Mouse (Mus musculus): ENCODE data around the gene Sptbn1.

Gene Sptbn1

GRCm38 (mm10) chr11:30182716-30183411 is 85.1 kb downstream of the Sptbn1 start:
- in situ Hi-C loops (cut with MboI; ENCODE audit: unreplicated experiment in 2 of 2): no loop called here

GRCm38 (mm10) chr11:30178193-30178592 is 89.8 kb downstream of the Sptbn1 start:
- in situ Hi-C loops (cut with MboI; ENCODE audit: unreplicated experiment in 2 of 2): no loop called here

- in situ Hi-C loops (cut with MboI; ENCODE audit: unreplicated experiment in 2 of 2): no loop called here
Measured at GRCm38 (mm10) chr11:30177145-30177840, 90.7 kb downstream of the Sptbn1 start.

- in situ Hi-C loops (cut with MboI; ENCODE audit: unreplicated experiment in 2 of 2): no loop called here
Measured at GRCm38 (mm10) chr11:30176111-30176510, 91.9 kb downstream of the Sptbn1 start.

GRCm38 (mm10) chr11:30175623-30176022 is 92.4 kb downstream of the Sptbn1 start:
- in situ Hi-C loops (cut with MboI; ENCODE audit: unreplicated experiment in 2 of 2): no loop called here

- in situ Hi-C loops (cut with MboI; ENCODE audit: unreplicated experiment in 2 of 2): no loop called here
Measured at GRCm38 (mm10) chr11:30171586-30172178, 96.3 kb downstream of the Sptbn1 start.

- in situ Hi-C loops (cut with MboI; ENCODE audit: unreplicated experiment in 2 of 2): no loop called here
Measured at GRCm38 (mm10) chr11:30171184-30171583, 96.8 kb downstream of the Sptbn1 start.

GRCm38 (mm10) chr11:30166551-30166922 is 101.4 kb downstream of the Sptbn1 start:
- in situ Hi-C loops (cut with MboI; ENCODE audit: unreplicated experiment in 2 of 2): no loop called here

- in situ Hi-C loops (cut with MboI; ENCODE audit: unreplicated experiment in 2 of 2): no loop called here
Measured at GRCm38 (mm10) chr11:30165861-30166550, 102.0 kb downstream of the Sptbn1 start.

GRCm38 (mm10) chr11:30164515-30165214 is 103.3 kb downstream of the Sptbn1 start:
- in situ Hi-C loops (cut with MboI; ENCODE audit: unreplicated experiment in 2 of 2): no loop called here

- in situ Hi-C loops (cut with MboI; ENCODE audit: unreplicated experiment in 2 of 2): no loop called here
Measured at GRCm38 (mm10) chr11:30163870-30164269, 104.1 kb downstream of the Sptbn1 start.

- in situ Hi-C loops (cut with MboI; ENCODE audit: unreplicated experiment in 2 of 2): no loop called here
Measured at GRCm38 (mm10) chr11:30163081-30163480, 104.9 kb downstream of the Sptbn1 start.

- in situ Hi-C loops (cut with MboI; ENCODE audit: unreplicated experiment in 2 of 2): no loop called here
Measured at GRCm38 (mm10) chr11:30161744-30162143, 106.2 kb downstream of the Sptbn1 start.

- in situ Hi-C loops (cut with MboI; ENCODE audit: unreplicated experiment in 2 of 2): no loop called here
Measured at GRCm38 (mm10) chr11:30161173-30161650, 106.8 kb downstream of the Sptbn1 start.

- in situ Hi-C loops (cut with MboI; ENCODE audit: unreplicated experiment in 2 of 2): no loop called here
Measured at GRCm38 (mm10) chr11:30160625-30161172, 107.3 kb downstream of the Sptbn1 start.

- in situ Hi-C loops (cut with MboI; ENCODE audit: unreplicated experiment in 2 of 2): no loop called here
Measured at GRCm38 (mm10) chr11:30159545-30160255, 108.3 kb downstream of the Sptbn1 start.

- in situ Hi-C loops (cut with MboI; ENCODE audit: unreplicated experiment in 2 of 2): no loop called here
Measured at GRCm38 (mm10) chr11:30158028-30158700, 109.8 kb downstream of the Sptbn1 start.

- in situ Hi-C loops (cut with MboI; ENCODE audit: unreplicated experiment in 2 of 2): no loop called here
Measured at GRCm38 (mm10) chr11:30155887-30156286, 112.1 kb downstream of the Sptbn1 start.

- in situ Hi-C loops (cut with MboI; ENCODE audit: unreplicated experiment in 2 of 2): loop anchor here in 1 of 2 experiments (5.0 kb wide), 1 partner anchor 42 kb away; no protein-coding TSS in a partner anchor
Measured at GRCm38 (mm10) chr11:30154980-30155379, 113.0 kb downstream of the Sptbn1 start.
